Mouse (Mus musculus) olfactory bulb, adult 2 months (tissue): Measurements from ENCODE around the gene Dusp7.

Source experiments
- CTCF ChIP-seq: fragments of 200-500 bp; IDR thresholded peaks from 2 replicates; pipeline ENCODE4 v1.5.1; 2012; ENCODE audit warnings: low read depth, mild to moderate bottlenecking, low read length, moderate library complexity; ENCODE audit not compliant: insufficient read depth
- POLR2A ChIP-seq: fragments of 200-500 bp; IDR thresholded peaks from 2 replicates; pipeline ENCODE4 v1.6.1; 2012; ENCODE audit warnings: mild to moderate bottlenecking, low read depth, low read length, moderate library complexity; ENCODE audit not compliant: insufficient read depth

DNA sequence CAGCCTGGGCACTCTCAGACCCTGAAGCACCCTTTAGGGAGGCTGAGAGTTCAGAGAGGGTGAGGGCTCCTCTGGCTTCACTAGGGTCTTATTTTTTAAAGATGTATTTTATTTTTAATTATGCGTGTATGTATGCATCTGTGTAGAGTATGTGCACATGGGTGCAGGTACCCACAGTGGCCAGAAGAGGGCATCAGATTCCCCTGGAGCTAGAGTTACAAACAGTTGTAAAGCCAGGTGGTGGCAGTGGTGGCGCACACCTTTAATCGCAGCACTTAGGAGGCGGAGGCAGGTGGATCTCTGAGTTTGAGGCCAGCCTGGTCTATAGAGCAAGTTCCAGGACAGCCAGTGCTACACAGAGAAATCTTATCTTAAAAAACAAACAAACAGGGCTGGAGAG, 40.7 kb downstream of the Dusp7 start:
- TF ChIP-seq POLR2A (no peak), CTCF (no peak)
